Mouse (Mus musculus): ENCODE measurements around the gene Zdhhc18.

Gene Zdhhc18

GRCm38 (mm10) chr4:133649989-133650699 lies at the start of gene Zdhhc18:
TSS of gene Zdhhc18 (minus strand) at chr4:133650154.
- peak; percentile 36; the same call in 1 of the 2 replicates for ATAC-seq (ENCODE audit: insufficient number of reproducible peaks, low FRiP score, low TSS enrichment)

- ATAC-seq (ENCODE audit: insufficient number of reproducible peaks, low FRiP score, low TSS enrichment) = no peak
Measured at GRCm38 (mm10) chr4:133695363-133695762, 45.4 kb upstream of the Zdhhc18 start.

GRCm38 (mm10) chr4:133690252-133690651 lies 40.3 kb upstream of the Zdhhc18 start:
- no peak for ATAC-seq (ENCODE audit: insufficient number of reproducible peaks, low FRiP score, low TSS enrichment)

GRCm38 (mm10) chr4:133688417-133689067 lies 38.6 kb upstream of the Zdhhc18 start:
- ATAC-seq (ENCODE audit: insufficient number of reproducible peaks, low FRiP score, low TSS enrichment) = no peak

GRCm38 (mm10) chr4:133687126-133687525 lies 37.2 kb upstream of the Zdhhc18 start:
- no peak for ATAC-seq (ENCODE audit: insufficient number of reproducible peaks, low FRiP score, low TSS enrichment)

GRCm38 (mm10) chr4:133686512-133686911 lies 36.6 kb upstream of the Zdhhc18 start:
- no peak for ATAC-seq (ENCODE audit: insufficient number of reproducible peaks, low FRiP score, low TSS enrichment)

GRCm38 (mm10) chr4:133680206-133680786 lies 30.3 kb upstream of the Zdhhc18 start:
- no peak for ATAC-seq (ENCODE audit: insufficient number of reproducible peaks, low FRiP score, low TSS enrichment)

GRCm38 (mm10) chr4:133679629-133680028 lies 29.7 kb upstream of the Zdhhc18 start:
- no peak for ATAC-seq (ENCODE audit: insufficient number of reproducible peaks, low FRiP score, low TSS enrichment)

- no peak for ATAC-seq (ENCODE audit: insufficient number of reproducible peaks, low FRiP score, low TSS enrichment)
Measured at GRCm38 (mm10) chr4:133677266-133677665, 27.3 kb upstream of the Zdhhc18 start.

GRCm38 (mm10) chr4:133676189-133676588 lies 26.2 kb upstream of the Zdhhc18 start:
- ATAC-seq (ENCODE audit: insufficient number of reproducible peaks, low FRiP score, low TSS enrichment) = no peak

- no peak for ATAC-seq (ENCODE audit: insufficient number of reproducible peaks, low FRiP score, low TSS enrichment)
Measured at GRCm38 (mm10) chr4:133675594-133676016, 25.7 kb upstream of the Zdhhc18 start.

- no peak for ATAC-seq (ENCODE audit: insufficient number of reproducible peaks, low FRiP score, low TSS enrichment)
Measured at GRCm38 (mm10) chr4:133674331-133674695, 24.4 kb upstream of the Zdhhc18 start.

GRCm38 (mm10) chr4:133673666-133674330 lies 23.8 kb upstream of the Zdhhc18 start:
- no peak for ATAC-seq (ENCODE audit: insufficient number of reproducible peaks, low FRiP score, low TSS enrichment)

- ATAC-seq (ENCODE audit: insufficient number of reproducible peaks, low FRiP score, low TSS enrichment) = no peak
Measured at GRCm38 (mm10) chr4:133672845-133673647, 23.1 kb upstream of the Zdhhc18 start.

GRCm38 (mm10) chr4:133671881-133672844 lies 22.2 kb upstream of the Zdhhc18 start, which contains the start of gene Pigv:
TSS of gene Pigv (minus strand) at chr4:133672647.
- ATAC-seq (ENCODE audit: insufficient number of reproducible peaks, low FRiP score, low TSS enrichment) = peak; percentile 77

- ATAC-seq (ENCODE audit: insufficient number of reproducible peaks, low FRiP score, low TSS enrichment) = no peak
Measured at GRCm38 (mm10) chr4:133671184-133671880, 21.4 kb upstream of the Zdhhc18 start.

- ATAC-seq (ENCODE audit: insufficient number of reproducible peaks, low FRiP score, low TSS enrichment) = no peak
Measured at GRCm38 (mm10) chr4:133669652-133670210, 19.8 kb upstream of the Zdhhc18 start.

GRCm38 (mm10) chr4:133668537-133668936 lies 18.6 kb upstream of the Zdhhc18 start:
- no peak for ATAC-seq (ENCODE audit: insufficient number of reproducible peaks, low FRiP score, low TSS enrichment)
